ENCODE assay signal across 1 mouse cellular context in the genomic region with DNA sequence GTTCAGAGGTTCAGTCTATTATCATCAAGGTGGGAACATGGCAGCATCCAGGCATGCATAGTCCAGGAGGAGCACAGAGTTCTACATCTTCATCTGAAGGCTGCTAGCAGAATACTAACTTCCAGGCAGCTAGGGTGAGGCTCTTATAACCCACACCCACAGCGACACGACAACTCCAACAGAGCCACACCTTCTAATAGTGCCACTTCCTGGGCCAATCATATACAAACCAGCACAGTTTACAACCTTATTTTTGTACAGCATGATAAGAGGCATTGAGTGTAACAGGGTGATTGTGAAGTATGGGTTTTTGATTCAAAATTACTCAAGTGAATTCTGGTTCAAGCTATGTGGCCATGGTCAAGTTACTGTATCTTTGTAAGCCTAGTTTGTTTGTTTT. TPM values are rescaled to one million over a fixed set of nuclear protein-coding genes. Genes with fewer than 3 reads are reported as not detected.
"Had no signal": no experiment of that assay in that cellular context is flagged by ENCODE, and none has a peak within 500 bp of the region (broad histone marks: within the 10 kb centered on the region; RNA-seq: fewer than 3 reads in every experiment).

No protein-coding gene starts in this region.

RNA-seq across cellular contexts. Expression of a gene that starts 28.4 kb away (rescaled TPM):
- polyA plus RNA-seq: erythroblast, embryonic 14.5 days had no signal

RNA-seq across cellular contexts. Expression of a gene that starts 29.7 kb away (rescaled TPM):
- polyA plus RNA-seq: erythroblast, embryonic 14.5 days had no signal
